Comparison of ENCODE assay signal across 32 mouse cellular contexts in genomic region chr7:144807976-144808577, GRCm38 (mm10). TPM values are rescaled to one million over a fixed set of nuclear protein-coding genes. Genes with fewer than 3 reads are reported as not detected.
DNase-seq lines count a peak whose midpoint lies in the region; ATAC-seq and TF ChIP-seq lines count a peak whose summit lies in the region.
"Had no signal": no experiment of that assay in that cellular context is flagged by ENCODE, and none has a peak within 500 bp of the region (broad histone marks: within the 10 kb centered on the region; RNA-seq: fewer than 3 reads in every experiment).

No protein-coding gene starts in this region.

- H3K4me3 ChIP-seq in G1E (ENCODE audit: low read depth, low read length) = peak overlapping the region; percentile 7; the same call in 1 of the 2 replicates
- H3K4me3 ChIP-seq in liver, embryonic 11.5 days (ENCODE audit: low read depth, low read length) = no peak overlapping the region
- no peak overlapping the region for H3K4me3 ChIP-seq in liver, postnatal 0 days (ENCODE audit: low read depth, low read length)
- H3K4me3 ChIP-seq: embryonic facial prominence, embryonic 10.5 days; limb, embryonic 13.5 days; midbrain, embryonic 15.5 days; neural tube, embryonic 12.5 days had no signal

- peak; percentile 66 for ATAC-seq in G1E (ENCODE audit: extremely low read depth, insufficient number of reproducible peaks, low FRiP score, poor library complexity, severe bottlenecking)
- peak; percentile 32; the same call in 1 of the 2 replicates for ATAC-seq in erythroblast, adult 5-6 weeks (replicated peaks; ENCODE audit: low FRiP score, poor library complexity, severe bottlenecking)
- peak; percentile 90 for ATAC-seq in liver, embryonic 11.5 days (replicated peaks; ENCODE audit: low FRiP score)
- no peak for ATAC-seq in liver, postnatal 0 days
- ATAC-seq in activated CD4-positive, CD25-positive, alpha-beta regulatory T cell, adult 4 months = no peak
- ATAC-seq: CD4-positive, CD25-positive, alpha-beta regulatory T cell, adult 4 months; inflammation-experienced regulatory T-cells, adult 6 months; midbrain, embryonic 15.5 days; Patski had no signal

- no peaks in the 10 kb centered on the region for H3K9me3 ChIP-seq in G1E (replicated peaks)
- no peaks in the 10 kb centered on the region for H3K9me3 ChIP-seq in liver, embryonic 11.5 days (ENCODE audit: control insufficient read depth, low read length)
- H3K9me3 ChIP-seq in liver, postnatal 0 days (ENCODE audit: low read length) = no peaks in the 10 kb centered on the region
- H3K9me3 ChIP-seq: embryonic facial prominence, embryonic 10.5 days; limb, embryonic 13.5 days; midbrain, embryonic 15.5 days; neural tube, embryonic 12.5 days had no signal

- intact Hi-C loops in left cerebral cortex, postnatal 36 days (cut with DNase I) = no loop called here

- peaks cover 91% of the 10 kb centered on the region for H3K4me1 ChIP-seq in G1E (ENCODE audit: insufficient read depth, low read depth, low read length)
- H3K4me1 ChIP-seq in liver, embryonic 11.5 days (replicated peaks; ENCODE audit: control insufficient read depth, insufficient read depth, low read length) = peaks cover 19% of the 10 kb centered on the region
- no peaks in the 10 kb centered on the region for H3K4me1 ChIP-seq in liver, postnatal 0 days (ENCODE audit: insufficient read depth)
- H3K4me1 ChIP-seq: midbrain, embryonic 15.5 days had no signal

- no peak overlapping the region for H3K9ac ChIP-seq in liver, embryonic 11.5 days (ENCODE audit: low read depth, low read length)
- H3K9ac ChIP-seq in liver, postnatal 0 days (replicated peaks) = no peak overlapping the region
- H3K9ac ChIP-seq: hindbrain, embryonic 14.5 days; limb, embryonic 13.5 days; lung, embryonic 14.5 days; midbrain, embryonic 15.5 days; neural tube, embryonic 12.5 days had no signal

- no peaks in the 10 kb centered on the region for H3K36me3 ChIP-seq in G1E (replicated peaks)
- no peaks in the 10 kb centered on the region for H3K36me3 ChIP-seq in liver, embryonic 11.5 days (ENCODE audit: control insufficient read depth, insufficient read depth, low read length)
- no peaks in the 10 kb centered on the region for H3K36me3 ChIP-seq in liver, postnatal 0 days (replicated peaks; ENCODE audit: insufficient read depth, low read length)
- H3K36me3 ChIP-seq: embryonic facial prominence, embryonic 10.5 days; limb, embryonic 13.5 days; midbrain, embryonic 15.5 days; neural tube, embryonic 12.5 days had no signal

- TF ChIP-seq EP300 in liver, postnatal 0 days (IDR thresholded peaks at IDR 0.05; ENCODE audit: low read depth) = peak; percentile 44; the same call in 1 of the 2 replicates

- TF ChIP-seq CTCF in G1E (IDR thresholded peaks at IDR 0.05; ENCODE audit: low read depth, low read length) = no peak
- no peak for TF ChIP-seq CTCF in liver, postnatal 0 days (IDR thresholded peaks at IDR 0.05; ENCODE audit: low read depth)

- peak; percentile 25 for DNase-seq in G1E (ENCODE audit: low spot score)
- DNase-seq in liver, embryonic 11.5 days (ENCODE audit: low spot score) = no peak
- no peak for DNase-seq in liver, postnatal 0 days
- DNase-seq in left cerebral cortex, postnatal 36 days (ENCODE audit: low spot score in 2 of 2) = no peak
- no peak for DNase-seq in thymus, postnatal 0 days (ENCODE audit: low spot score)
- DNase-seq: adrenal gland, adult 2 months; cerebellum, adult 2 months; gastrocnemius, postnatal 36 days; heart, postnatal 4 days; kidney, adult 9 months; kidney, postnatal 36 days; lung, embryonic 14.5 days; retina, postnatal 1 day; thymus, adult 18-20 months; thymus, postnatal 4 days had no signal

- H3K27ac ChIP-seq in liver, embryonic 11.5 days (ENCODE audit: low read depth, low read length) = no peak overlapping the region
- H3K27ac ChIP-seq in liver, postnatal 0 days (ENCODE audit: low read depth) = no peak overlapping the region
- H3K27ac ChIP-seq: embryonic facial prominence, embryonic 10.5 days; hindbrain, embryonic 14.5 days; limb, embryonic 13.5 days; midbrain, embryonic 15.5 days; neural tube, embryonic 12.5 days had no signal

- WGBS in liver, embryonic 11.5 days = 49% methylated on average over 4 of the region's 4 CpGs
- 46% methylated on average over 4 of the region's 4 CpGs for WGBS in liver, postnatal 0 days (ENCODE audit: insufficient replicate concordance)

- no peaks in the 10 kb centered on the region for H3K27me3 ChIP-seq in G1E (ENCODE audit: insufficient read depth, low read length)
- peaks cover 5% of the 10 kb centered on the region; the same call in 1 of the 2 replicates for H3K27me3 ChIP-seq in liver, embryonic 11.5 days (replicated peaks; ENCODE audit: control insufficient read depth, insufficient read depth, low read length)
- no peaks in the 10 kb centered on the region for H3K27me3 ChIP-seq in liver, postnatal 0 days (ENCODE audit: insufficient read depth, low read length)
- H3K27me3 ChIP-seq: midbrain, embryonic 15.5 days; neural tube, embryonic 12.5 days had no signal

- H3K4me2 ChIP-seq in liver, embryonic 11.5 days = no peak overlapping the region
- no peak overlapping the region for H3K4me2 ChIP-seq in liver, postnatal 0 days (ENCODE audit: low read depth, low read length)
- H3K4me2 ChIP-seq: hindbrain, embryonic 14.5 days; limb, embryonic 13.5 days; lung, embryonic 14.5 days; midbrain, embryonic 15.5 days; neural tube, embryonic 12.5 days had no signal

RNA-seq across cellular contexts. Expression of gene Fgf3, which starts 29.8 kb away (rescaled TPM):
- 0.68 and 2.5 TPM in 2 replicates for total RNA-seq in G1E (2014; fragmentation: Nextera tagmentation)
- total RNA-seq in G1E (2017) = 6.2 and 10.3 TPM in 2 replicates
- 14.1 and 14.8 TPM in 2 replicates for polyA plus RNA-seq in G1E (2012)
- total RNA-seq in erythroblast, adult 5-6 weeks (2015; ENCODE audit: low replicate concordance) = 1.7 and 2.3 TPM in 2 replicates
- total RNA-seq in erythroblast, adult 5-6 weeks (2017; ENCODE audit: low replicate concordance) = 1.0 TPM in 1 of 2 replicates, not detected in the other
- polyA plus RNA-seq in liver, embryonic 11.5 days (2014; fragmentation: Nextera tagmentation; extraction: Ambion mirVana) = 0.21 and 0.35 TPM in 2 replicates
- polyA plus RNA-seq in liver, postnatal 0 days (2015; fragmentation: Nextera tagmentation; extraction: Ambion mirVana) = not detected in 2 replicates
- not detected for polyA plus RNA-seq in activated CD4-positive, CD25-positive, alpha-beta regulatory T cell, adult 4 months (2017; shearing (Covaris generic))
- total RNA-seq in left cerebral cortex, postnatal 36 days (2021) = under 1 TPM; 0.49 to 0.77 TPM
- polyA plus RNA-seq in thymus, postnatal 0 days (2015; fragmentation: Nextera tagmentation; extraction: Ambion mirVana) = 0.88 and 1.1 TPM in 2 replicates
- total RNA-seq: gastrocnemius, adult 18-20 months; gastrocnemius, postnatal 36 days; heart, adult 8-10 months; heart, postnatal 4 days had no signal
- polyA plus RNA-seq: CD4-positive, CD25-positive, alpha-beta regulatory T cell, adult 4 months; inflammation-experienced regulatory T-cells, adult 6 months; lung, embryonic 14.5 days; Patski had no signal

RNA-seq across cellular contexts. Expression of gene Fgf4, which starts 39.1 kb away (rescaled TPM):
- total RNA-seq in G1E (2014; fragmentation: Nextera tagmentation) (not detected in 2 replicates), G1E (2017) (not detected in 2 replicates)
- not detected in 2 replicates for polyA plus RNA-seq in G1E (2012)
- 1.7 TPM in 1 of 2 replicates, not detected in the other for total RNA-seq in erythroblast, adult 5-6 weeks (2015; ENCODE audit: low replicate concordance)
- not detected in 2 replicates for total RNA-seq in erythroblast, adult 5-6 weeks (2017; ENCODE audit: low replicate concordance)
- polyA plus RNA-seq in liver, embryonic 11.5 days (2014; fragmentation: Nextera tagmentation; extraction: Ambion mirVana) = not detected in 2 replicates
- polyA plus RNA-seq in liver, postnatal 0 days (2015; fragmentation: Nextera tagmentation; extraction: Ambion mirVana) = not detected in 2 replicates
- polyA plus RNA-seq in activated CD4-positive, CD25-positive, alpha-beta regulatory T cell, adult 4 months (2017; shearing (Covaris generic)) = not detected
- total RNA-seq in left cerebral cortex, postnatal 36 days (2021) = not detected
- 0.04 and 0.27 TPM in 2 replicates for polyA plus RNA-seq in thymus, postnatal 0 days (2015; fragmentation: Nextera tagmentation; extraction: Ambion mirVana)
- total RNA-seq: adrenal gland, adult 2 months; gastrocnemius, adult 18-20 months; heart, adult 8-10 months; heart, postnatal 4 days; layer of hippocampus, adult 8-10 months; left cerebral cortex, postnatal 14 days had no signal
- polyA plus RNA-seq: adrenal gland, adult 2 months; cerebellum, adult 2 months; cortical plate, adult 2 months; forebrain, embryonic 11.5 days; hindbrain, embryonic 14.5 days; inflammation-experienced regulatory T-cells, adult 6 months; lung, embryonic 14.5 days; midbrain, embryonic 15.5 days; Patski; spleen, adult 2 months had no signal

RNA-seq across cellular contexts. Expression of gene Ano1, which starts 56.3 kb away (rescaled TPM):
- total RNA-seq in G1E (2014; fragmentation: Nextera tagmentation) (7.1 and 11.3 TPM in 2 replicates), G1E (2017) (3.2 and 3.7 TPM in 2 replicates)
- polyA plus RNA-seq in G1E (2012) = 1.2 and 1.8 TPM in 2 replicates
- not detected in 2 replicates for total RNA-seq in erythroblast, adult 5-6 weeks (2015; ENCODE audit: low replicate concordance)
- total RNA-seq in erythroblast, adult 5-6 weeks (2017; ENCODE audit: low replicate concordance) = not detected in 2 replicates
- polyA plus RNA-seq in liver, embryonic 11.5 days (2014; fragmentation: Nextera tagmentation; extraction: Ambion mirVana) = 10.2 and 13.2 TPM in 2 replicates
- polyA plus RNA-seq in liver, postnatal 0 days (2015; fragmentation: Nextera tagmentation; extraction: Ambion mirVana) = 0.47 and 1.1 TPM in 2 replicates
- polyA plus RNA-seq in activated CD4-positive, CD25-positive, alpha-beta regulatory T cell, adult 4 months (2017; shearing (Covaris generic)) = under 1 TPM in 1 of 2 experiments, not detected in 1; 0.16 TPM
- 1 to 10 TPM; 2.9 to 3.3 TPM for total RNA-seq in left cerebral cortex, postnatal 36 days (2021)
- polyA plus RNA-seq in thymus, postnatal 0 days (2015; fragmentation: Nextera tagmentation; extraction: Ambion mirVana) = 1.3 TPM in 2 replicates
- polyA plus RNA-seq: inflammation-experienced regulatory T-cells, adult 6 months had no signal

Comparison
In these comparisons a context has a peak if more than half of its experiments do, and no peak if none do; other contexts are left out.
1. ATAC-seq: peak in G1E (single experiment), erythroblast, adult 5-6 weeks (single experiment) and liver, embryonic 11.5 days (single experiment); none in liver, postnatal 0 days (single experiment) and activated CD4-positive, CD25-positive, alpha-beta regulatory T cell, adult 4 months (single experiment).